Mouse (Mus musculus) limb, embryonic 11.5 days (tissue): ENCODE data around the gene Gm12830. TPM values are rescaled to one million over a fixed set of nuclear protein-coding genes. Genes with fewer than 3 reads are reported as not detected.

Experiments used
- ATAC-seq: fragments of 200-750 bp; cut with Nextera tagmentation; 2 replicates; pipeline ENCODE4 v1.8.0; 2017; ENCODE audit warnings: low read depth; ENCODE audit not compliant: insufficient number of reproducible peaks, low FRiP score, low TSS enrichment
- DNase-seq: peaks from one replicate; pipeline ENCODE4 v3.0.0-alpha.2; 2015; ENCODE audit warnings: low spot score
- H3K27ac ChIP-seq: fragments of 300-500 bp; sonication (generic); replicated peaks from 2 replicates; pipeline ENCODE4 v1.5.1; 2014; ENCODE audit warnings: low read depth, mild to moderate bottlenecking, low read length
- H3K27me3 ChIP-seq: fragments of 300-500 bp; sonication (generic); 2 replicates; pipeline ENCODE4 v1.6.1; 2014; ENCODE audit warnings: mild to moderate bottlenecking, low read length, mixed read lengths; ENCODE audit not compliant: control insufficient read depth, insufficient read depth
- H3K36me3 ChIP-seq: fragments of 300-500 bp; sonication (generic); 2 replicates; pipeline ENCODE4 v1.6.1; 2014; ENCODE audit warnings: mild to moderate bottlenecking, low read length, moderate library complexity, mixed read lengths; ENCODE audit not compliant: control insufficient read depth, insufficient read depth
- H3K4me1 ChIP-seq: fragments of 300-500 bp; sonication (generic); 2 replicates; pipeline ENCODE4 v1.6.1; 2014; ENCODE audit warnings: low read length, mixed read lengths; ENCODE audit not compliant: control insufficient read depth, insufficient read depth
- H3K4me2 ChIP-seq: fragments of 300-500 bp; sonication (generic); 2 replicates; pipeline ENCODE4 v1.6.1; 2014; ENCODE audit warnings: low read depth, mild to moderate bottlenecking, moderate library complexity; ENCODE audit not compliant: severe bottlenecking
- H3K4me3 ChIP-seq: fragments of 300-500 bp; sonication (generic); 2 replicates; pipeline ENCODE4 v1.5.1; 2014; ENCODE audit warnings: low read depth, low read length
- H3K9ac ChIP-seq: fragments of 300-500 bp; sonication (generic); 2 replicates; pipeline ENCODE4 v1.6.1; 2014; ENCODE audit warnings: mild to moderate bottlenecking, low read length
- H3K9me3 ChIP-seq: fragments of 300-500 bp; sonication (generic); 2 replicates; pipeline ENCODE4 v1.6.1; 2016; ENCODE audit warnings: low read length; ENCODE audit not compliant: control insufficient read depth
- WGBS: fragments of 180-500 bp; shearing (Covaris S2); extraction: QIAGEN DNeasy Blood & Tissue Kit; methylation state at CpG from one replicate; pipeline ENCODE4 v1.1.7; 2014; 5-methylcytosine and 5-hydroxymethylcytosine counted together
- polyA plus RNA-seq: library from polyadenylated mRNA; unstranded; fragments of >200 nt; fragmentation: Nextera tagmentation; extraction: Ambion mirVana; gene quantifications from 2 replicates; pipeline ENCODE4 v1.2.1, GENCODE M21; 2014

Gene Gm12830
- not detected in 2 replicates for polyA plus RNA-seq

- H3K27me3 ChIP-seq = peaks cover 14% of the 10 kb centered on the region; the same call in 1 of the 2 replicates
- H3K4me3 ChIP-seq = peak within 1 kb of the TSS; percentile 21; the same call in 1 of the 2 replicates
- H3K9ac ChIP-seq = 0 out of 2 replicates have a peak within 1 kb of the TSS, but pooled peaks have one; percentile 37
- peak within 1 kb of the TSS; percentile 43 for H3K4me2 ChIP-seq
- peaks cover 17% of the 10 kb centered on the region for H3K4me1 ChIP-seq
- DNase-seq (peak; percentile 91), ATAC-seq (peak; percentile 85)
- WGBS = under 1% methylated on average over 51 of the region's 51 CpGs
- H3K36me3 ChIP-seq = no peaks in the 10 kb centered on the region
- H3K27ac ChIP-seq = peak within 1 kb of the TSS; percentile 31
- H3K9me3 ChIP-seq = no peaks in the 10 kb centered on the region
Observed at GRCm38 (mm10) chr4:114821567-114822192, at the start of gene Gm12830. Gm12830 (plus strand) TSS chr4:114821722.

DNA sequence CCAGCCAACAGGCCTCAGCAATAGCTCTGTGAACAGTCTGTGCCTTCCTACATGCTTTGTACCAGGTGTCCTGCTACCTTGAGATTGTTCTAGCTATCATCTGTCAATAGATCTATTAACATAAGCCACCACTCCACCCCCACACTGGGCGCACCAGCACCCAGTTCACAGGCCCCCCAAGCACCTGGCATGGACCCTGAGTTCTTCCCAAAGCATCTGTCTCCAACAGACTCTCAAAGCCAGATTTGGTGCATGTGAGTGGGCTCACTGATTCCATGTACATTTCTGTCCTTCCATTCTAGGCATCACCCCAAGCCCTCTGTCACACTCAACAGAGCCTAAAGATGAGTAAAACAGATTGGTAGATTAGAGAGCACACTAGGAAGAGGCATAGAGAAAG, 48.2 kb upstream of the Gm12830 start:
- Histone ChIP-seq H3K9ac (no peak overlapping the region), H3K27ac (no peak overlapping the region), H3K27me3 (no peaks in the 10 kb centered on the region), H3K4me3 (no peak overlapping the region), H3K4me2 (no peak overlapping the region), H3K4me1 (peaks cover 7% of the 10 kb centered on the region), H3K9me3 (no peaks in the 10 kb centered on the region), H3K36me3 (no peaks in the 10 kb centered on the region)
- WGBS = 85% methylated on average over 1 of the region's 1 CpGs
- DNase-seq (peak; percentile 10), ATAC-seq (no peak)

DNA sequence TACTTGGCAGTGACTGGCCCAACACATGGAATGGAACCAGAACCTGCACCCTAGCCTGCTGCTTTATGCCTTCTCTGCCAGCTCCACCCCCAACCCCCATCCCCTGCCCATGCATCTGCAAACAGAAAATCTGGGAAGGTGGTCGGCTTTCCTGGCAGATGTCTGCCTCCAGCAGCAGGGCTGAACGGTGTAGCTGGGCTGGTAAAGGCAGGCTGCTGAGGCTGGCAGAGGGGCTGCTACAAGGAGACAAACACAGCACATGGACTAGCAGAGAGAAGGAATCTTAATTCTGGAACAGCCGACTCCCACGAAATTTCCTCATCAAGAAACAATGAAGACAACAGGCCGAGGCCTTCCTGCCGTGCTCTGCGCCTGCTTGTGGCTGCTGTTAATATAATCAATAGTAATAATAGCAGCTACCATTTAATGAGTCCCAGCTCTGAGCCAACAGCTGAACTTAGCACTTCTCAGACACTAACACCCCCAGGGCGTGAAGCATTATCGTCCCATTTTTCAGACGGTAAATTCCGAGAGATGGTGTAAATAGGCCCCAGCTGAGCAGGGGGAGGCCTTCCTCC, 43.8 kb upstream of the Gm12830 start:
- no peak for DNase-seq

GRCm38 (mm10) chr4:114778716-114779474, 42.6 kb upstream of the Gm12830 start:
- DNase-seq (no peak), ATAC-seq (no peak)
- no peaks in the 10 kb centered on the region for H3K9me3 ChIP-seq
- H3K27me3 ChIP-seq = no peaks in the 10 kb centered on the region
- H3K4me2 ChIP-seq = no peak overlapping the region
- no peaks in the 10 kb centered on the region for H3K36me3 ChIP-seq
- H3K9ac ChIP-seq = no peak overlapping the region
- H3K4me3 ChIP-seq = no peak overlapping the region
- peaks cover 16% of the 10 kb centered on the region for H3K4me1 ChIP-seq
- peak overlapping the region; percentile 66 for H3K27ac ChIP-seq
- WGBS = 29% methylated on average over 7 of the region's 7 CpGs

More for the DNA sequence above, 43.8 kb upstream of the Gm12830 start:
- Histone ChIP-seq H3K4me3 (no peak overlapping the region), H3K36me3 (no peaks in the 10 kb centered on the region), H3K9me3 (no peaks in the 10 kb centered on the region), H3K27ac (no peak overlapping the region), H3K4me1 (peaks cover 16% of the 10 kb centered on the region), H3K27me3 (no peaks in the 10 kb centered on the region), H3K9ac (no peak overlapping the region), H3K4me2 (no peak overlapping the region)
- WGBS = 31% methylated on average over 11 of the region's 11 CpGs
- ATAC-seq = no peak

DNA sequence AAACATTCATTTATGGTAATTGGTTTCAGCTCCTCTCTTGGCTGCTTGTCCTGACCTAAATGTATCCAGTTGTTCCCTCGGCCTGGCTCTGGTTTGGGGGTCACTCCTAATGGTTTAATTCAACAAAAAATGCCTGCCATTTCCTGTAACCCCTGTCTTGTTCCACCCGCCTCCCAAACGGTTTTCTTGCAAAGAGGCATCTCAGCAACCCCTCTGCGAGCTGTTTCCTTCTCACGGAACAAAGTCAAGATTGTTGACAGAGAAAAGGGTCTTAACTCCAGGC, 42.1 kb upstream of the Gm12830 start:
- H3K27me3 ChIP-seq = no peaks in the 10 kb centered on the region
- WGBS = 22% methylated on average over 5 of the region's 5 CpGs
- H3K9me3 ChIP-seq = no peaks in the 10 kb centered on the region
- no peak overlapping the region for H3K9ac ChIP-seq
- H3K4me1 ChIP-seq = peaks cover 16% of the 10 kb centered on the region
- no peak overlapping the region for H3K4me3 ChIP-seq
- no peak for ATAC-seq
- no peaks in the 10 kb centered on the region for H3K36me3 ChIP-seq
- H3K4me2 ChIP-seq = no peak overlapping the region
- peak overlapping the region; percentile 66 for H3K27ac ChIP-seq
- peak; percentile 59 for DNase-seq

GRCm38 (mm10) chr4:114779758-114780546, 41.6 kb upstream of the Gm12830 start:
- H3K9ac ChIP-seq = 0 out of 2 replicates have a peak overlapping the region, but pooled peaks have one; percentile 4
- peaks cover 16% of the 10 kb centered on the region for H3K4me1 ChIP-seq
- H3K36me3 ChIP-seq = no peaks in the 10 kb centered on the region
- peak overlapping the region; percentile 66 for H3K27ac ChIP-seq
- H3K9me3 ChIP-seq = no peaks in the 10 kb centered on the region
- DNase-seq = peak; percentile 72
- no peaks in the 10 kb centered on the region for H3K27me3 ChIP-seq
- WGBS = 17% methylated on average over 17 of the region's 17 CpGs
- no peak overlapping the region for H3K4me3 ChIP-seq
- peak; percentile 77 for ATAC-seq
- no peak overlapping the region for H3K4me2 ChIP-seq

DNA sequence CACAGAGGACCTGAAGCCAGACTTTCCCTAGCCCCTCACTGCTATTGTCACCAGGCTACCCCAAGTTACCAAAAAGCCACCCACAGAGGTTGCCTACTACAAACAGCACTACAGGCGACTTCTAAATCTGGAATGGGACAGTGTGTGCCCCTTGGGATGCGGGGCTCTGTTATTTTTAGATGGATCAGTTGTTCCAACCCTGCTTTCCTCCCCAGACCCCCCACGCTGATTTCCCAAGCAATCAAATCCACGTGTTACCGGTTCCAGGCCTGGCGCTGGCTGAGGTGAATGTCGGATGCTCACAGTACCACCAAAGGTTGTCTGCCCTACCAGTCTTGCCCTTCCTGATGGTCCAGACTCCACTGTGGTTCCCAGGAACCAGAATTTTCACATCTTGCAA, 38.7 kb upstream of the Gm12830 start:
- Histone ChIP-seq H3K27ac (no peak overlapping the region), H3K27me3 (no peaks in the 10 kb centered on the region), H3K4me3 (no peak overlapping the region), H3K4me1 (peaks cover 16% of the 10 kb centered on the region), H3K36me3 (no peaks in the 10 kb centered on the region), H3K9me3 (no peaks in the 10 kb centered on the region), H3K9ac (no peak overlapping the region), H3K4me2 (no peak overlapping the region)
- ATAC-seq (no peak), DNase-seq (no peak)
- 68% methylated on average over 7 of the region's 7 CpGs for WGBS

GRCm38 (mm10) chr4:114784735-114785134, 36.8 kb upstream of the Gm12830 start:
- WGBS = 86% methylated on average over 2 of the region's 2 CpGs
- no peak overlapping the region for H3K4me2 ChIP-seq
- H3K4me1 ChIP-seq = peaks cover 15% of the 10 kb centered on the region
- H3K36me3 ChIP-seq = no peaks in the 10 kb centered on the region
- no peak overlapping the region for H3K4me3 ChIP-seq
- no peak overlapping the region for H3K9ac ChIP-seq
- ATAC-seq = no peak
- no peaks in the 10 kb centered on the region for H3K9me3 ChIP-seq
- DNase-seq = no peak
- no peak overlapping the region for H3K27ac ChIP-seq
- no peaks in the 10 kb centered on the region for H3K27me3 ChIP-seq
